Mouse (Mus musculus) G1E (cell line): ENCODE measurements around the gene Smoc1. TPM values are rescaled to one million over a fixed set of nuclear protein-coding genes. Genes with fewer than 3 reads are reported as not detected.

Experiments used
- ATAC-seq: 2 replicates; pipeline ENCODE4 v1.8.0; 2016; ENCODE audit warnings: mild to moderate bottlenecking; ENCODE audit not compliant: insufficient number of reproducible peaks, poor library complexity, low FRiP score, severe bottlenecking; ENCODE audit errors: extremely low read depth
- DNase-seq: peaks from one replicate; pipeline ENCODE4 v3.0.0; 2012; ENCODE audit warnings: low spot score
- H3K27me3 ChIP-seq: 2 replicates; pipeline ENCODE4 v1.6.1; 2012; ENCODE audit warnings: mild to moderate bottlenecking, low read length, inconsistent platforms; ENCODE audit not compliant: insufficient read depth
- H3K36me3 ChIP-seq: replicated peaks from 2 replicates; pipeline ENCODE3; 2012; ENCODE audit warnings: mild to moderate bottlenecking, inconsistent platforms
- H3K4me1 ChIP-seq: 2 replicates; pipeline ENCODE4 v1.6.1; 2012; ENCODE audit warnings: low read depth, low read length, inconsistent platforms, mixed read lengths; ENCODE audit not compliant: insufficient read depth
- H3K4me3 ChIP-seq: 2 replicates; pipeline ENCODE4 v1.5.1; 2012; ENCODE audit warnings: low read depth, mild to moderate bottlenecking, inconsistent platforms, low read length, moderate library complexity, mixed read lengths
- H3K9me3 ChIP-seq: replicated peaks from 2 replicates; pipeline ENCODE4 v1.6.1; 2012; ENCODE audit warnings: inconsistent platforms
- CTCF ChIP-seq: IDR thresholded peaks from 2 replicates; pipeline ENCODE4 v1.5.1; 2012; ENCODE audit warnings: low read depth, low read length, inconsistent platforms, mixed read lengths
- GATA1 ChIP-seq: IDR thresholded peaks from 2 replicates; pipeline ENCODE4 v1.6.1; 2012; ENCODE audit warnings: borderline replicate concordance, low read length, inconsistent platforms, mixed read lengths
- GATA2 ChIP-seq: IDR thresholded peaks from 2 replicates; pipeline ENCODE4 v1.6.1; 2012; ENCODE audit warnings: low read depth, low read length, inconsistent platforms, borderline replicate concordance
- POLR2AphosphoS5 ChIP-seq: IDR thresholded peaks from 2 replicates; pipeline ENCODE4 v1.6.1; 2012; ENCODE audit warnings: low read depth, low read length, inconsistent platforms; ENCODE audit not compliant: insufficient replicate concordance
- TAL1 ChIP-seq: conservative IDR thresholded peaks from 2 replicates; pipeline ENCODE4 v1.6.1; 2012; ENCODE audit warnings: low read depth, low read length, inconsistent platforms, mixed read lengths
- polyA plus RNA-seq: library from polyadenylated mRNA; stranded (reverse); fragments of >175 nt; gene quantifications from 2 replicates; pipeline ENCODE4 v1.2.3, GENCODE M21; 2012
- total RNA-seq, 2 experiments: library from RNA; stranded (forward) in 1 of 2; stranded (reverse) in 1 of 2; fragments of 200-1000 nt in 1 of 2; fragments of >200 nt in 1 of 2; fragmentation: Nextera tagmentation in 1 of 2; gene quantifications; 2 replicates each; pipeline ENCODE4 v1.2.3; 2014 to 2017

Smoc1 gene
- total and polyA plus RNA-seq, 3 experiments: 10.6 to 36.3 (median 28.1) TPM

DNA sequence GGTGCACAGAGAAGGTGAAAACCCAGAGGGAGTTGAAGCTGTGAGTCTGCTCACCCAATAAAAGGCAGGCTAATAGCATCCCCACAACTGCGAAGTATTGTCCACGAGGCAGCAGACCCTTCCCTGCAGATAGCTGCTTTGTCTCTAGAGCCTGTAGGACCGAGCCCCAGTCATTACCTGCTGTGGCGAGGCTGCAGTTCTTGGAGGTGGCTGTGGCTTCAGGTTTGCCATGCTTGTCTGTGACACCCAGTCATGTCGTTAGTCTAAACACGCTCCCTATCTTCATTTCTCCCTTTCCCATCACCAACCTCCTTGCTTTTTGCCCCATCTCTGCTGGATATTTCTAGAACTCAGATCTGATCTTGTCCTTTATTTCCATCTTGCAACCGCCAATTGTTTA lies 66.6 kb downstream of the Smoc1 start:
- H3K4me1 ChIP-seq: no peaks in the 10 kb centered on the region
- H3K4me3 ChIP-seq: no peak overlapping the region
- DNase-seq (no peak), ATAC-seq (no peak)
- H3K9me3 ChIP-seq: no peaks in the 10 kb centered on the region
- peaks cover 84% of the 10 kb centered on the region for H3K36me3 ChIP-seq
- TF ChIP-seq POLR2AphosphoS5: no peak
- no peak for TF ChIP-seq CTCF
- no peak for TF ChIP-seq GATA1
- TF ChIP-seq TAL1: no peak
- TF ChIP-seq GATA2: no peak
- H3K27me3 ChIP-seq: no peaks in the 10 kb centered on the region

DNA sequence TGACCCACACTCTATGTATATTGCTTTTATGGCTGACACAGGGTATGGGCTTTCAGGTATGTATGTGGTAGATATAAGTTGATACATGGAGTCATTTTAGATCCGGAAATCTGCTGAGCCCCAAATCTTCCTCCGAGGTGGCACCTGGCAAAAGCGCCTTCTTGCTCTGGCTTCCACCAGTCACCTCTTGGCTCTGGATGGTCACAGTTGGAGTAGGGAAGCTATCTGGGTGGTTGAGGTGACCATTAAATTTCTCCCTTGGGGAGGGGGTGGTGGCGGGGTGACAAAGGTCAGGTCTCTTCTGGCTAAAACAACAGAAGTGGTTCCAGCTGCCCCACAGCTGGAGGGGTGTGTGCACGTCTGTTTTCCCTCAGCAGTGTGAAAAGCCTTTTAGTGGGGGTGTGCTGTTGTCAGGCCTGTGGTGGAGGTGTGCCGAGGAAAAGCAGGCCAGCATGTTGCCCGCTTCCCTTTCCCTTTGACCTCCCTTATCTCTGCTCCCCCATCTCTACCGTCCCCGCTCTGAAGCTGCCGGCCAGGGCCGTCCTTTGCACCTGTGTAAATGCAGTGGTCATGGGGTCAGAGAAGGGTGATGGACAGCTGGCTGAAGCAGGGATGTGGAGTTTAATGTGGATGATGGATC lies 68.3 kb downstream of the Smoc1 start:
- no peaks in the 10 kb centered on the region for H3K27me3 ChIP-seq
- DNase-seq (no peak), ATAC-seq (no peak)
- peaks cover 81% of the 10 kb centered on the region for H3K36me3 ChIP-seq
- no peaks in the 10 kb centered on the region for H3K4me1 ChIP-seq
- H3K4me3 ChIP-seq: no peak overlapping the region
- H3K9me3 ChIP-seq: no peaks in the 10 kb centered on the region
- TF ChIP-seq POLR2AphosphoS5 (no peak), CTCF (no peak), GATA1 (no peak), GATA2 (no peak), TAL1 (no peak)

- no peak for DNase-seq
- ATAC-seq: no peak
- Histone ChIP-seq H3K4me3 (no peak overlapping the region), H3K27me3 (no peaks in the 10 kb centered on the region), H3K9me3 (no peaks in the 10 kb centered on the region), H3K4me1 (no peaks in the 10 kb centered on the region), H3K36me3 (peaks cover 76% of the 10 kb centered on the region)
- TF ChIP-seq POLR2AphosphoS5 (no peak), CTCF (no peak), GATA2 (no peak), GATA1 (no peak), TAL1 (no peak)
These were observed 70.7 kb downstream of the Smoc1 start for GRCm38 (mm10) chr12:81097267-81097666.

DNA sequence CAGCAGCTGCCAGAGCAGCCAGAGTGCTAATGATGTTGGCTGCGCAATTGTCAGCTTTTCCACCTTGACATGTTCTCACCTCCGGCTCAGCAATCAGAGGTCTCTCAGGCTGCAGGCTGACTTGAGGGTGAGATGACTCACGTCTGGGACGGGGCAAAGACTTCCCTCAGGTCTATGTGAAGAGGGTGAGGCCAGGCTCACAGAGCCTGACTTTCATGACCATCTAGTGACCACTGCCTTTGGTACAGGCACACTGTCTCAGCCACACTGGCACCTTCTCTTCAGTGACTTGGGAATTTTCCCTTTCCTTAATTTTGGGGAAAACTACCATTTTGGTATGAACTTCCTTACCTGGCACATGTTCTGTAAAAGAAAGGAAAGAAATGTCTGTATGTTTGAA lies 71.1 kb downstream of the Smoc1 start:
- H3K4me1 ChIP-seq: no peaks in the 10 kb centered on the region
- TF ChIP-seq GATA1 (no peak), GATA2 (no peak), CTCF (no peak), TAL1 (no peak), POLR2AphosphoS5 (no peak)
- no peaks in the 10 kb centered on the region for H3K27me3 ChIP-seq
- ATAC-seq (no peak), DNase-seq (no peak)
- no peaks in the 10 kb centered on the region for H3K9me3 ChIP-seq
- H3K36me3 ChIP-seq: peaks cover 76% of the 10 kb centered on the region
- H3K4me3 ChIP-seq: no peak overlapping the region

DNA sequence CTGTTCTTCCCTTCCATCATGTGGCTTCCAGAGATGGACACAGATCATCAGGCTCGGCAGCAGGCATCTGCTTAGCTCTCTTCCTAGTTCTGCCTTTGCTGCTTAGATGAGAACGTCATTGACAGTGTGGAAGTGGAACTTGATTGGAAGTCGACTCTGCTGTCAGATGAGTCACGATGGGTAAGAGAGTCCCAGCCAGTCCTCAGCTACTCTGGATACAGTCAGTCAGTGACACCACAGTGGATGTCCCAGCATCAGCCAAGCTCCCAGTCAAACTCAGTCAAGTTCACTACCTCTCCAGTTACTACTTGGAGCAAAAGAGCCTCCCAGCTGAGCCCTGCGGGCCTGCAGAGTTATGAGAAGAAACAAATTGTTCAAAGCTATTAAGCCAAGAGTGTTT lies 72.6 kb downstream of the Smoc1 start:
- no peaks in the 10 kb centered on the region for H3K4me1 ChIP-seq
- H3K27me3 ChIP-seq: no peaks in the 10 kb centered on the region
- ATAC-seq (no peak), DNase-seq (no peak)
- no peak overlapping the region for H3K4me3 ChIP-seq
- no peaks in the 10 kb centered on the region for H3K9me3 ChIP-seq
- no peak for TF ChIP-seq CTCF
- TF ChIP-seq GATA1: no peak
- peaks cover 78% of the 10 kb centered on the region for H3K36me3 ChIP-seq

GRCm38 (mm10) chr12:81101691-81102090 lies 75.1 kb downstream of the Smoc1 start:
- no peak for TF ChIP-seq GATA2
- no peak for TF ChIP-seq GATA1
- no peak for TF ChIP-seq POLR2AphosphoS5
- TF ChIP-seq TAL1: no peak
- TF ChIP-seq CTCF: no peak
- no peak for DNase-seq

DNA sequence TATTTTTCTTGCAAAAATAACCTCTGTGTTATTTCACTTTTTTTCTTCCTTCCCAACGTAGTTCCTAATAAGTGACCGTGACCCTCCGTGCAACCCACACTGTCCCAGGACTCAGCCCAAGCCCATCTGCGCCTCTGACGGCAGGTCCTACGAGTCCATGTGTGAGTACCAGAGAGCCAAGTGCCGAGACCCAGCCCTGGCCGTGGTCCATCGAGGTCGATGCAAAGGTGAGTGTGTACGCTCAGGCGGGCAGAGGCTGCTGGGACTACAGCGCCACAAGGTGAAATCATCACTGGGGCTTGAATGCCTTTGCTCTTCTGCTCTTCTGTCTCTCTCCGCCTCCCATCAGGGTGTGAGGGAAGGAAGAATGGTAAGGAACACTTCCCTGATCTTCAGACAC lies 77.9 kb downstream of the Smoc1 start:
- Histone ChIP-seq H3K36me3 (peaks cover 89% of the 10 kb centered on the region), H3K9me3 (no peaks in the 10 kb centered on the region), H3K4me3 (no peak overlapping the region), H3K27me3 (no peaks in the 10 kb centered on the region), H3K4me1 (peaks cover 6% of the 10 kb centered on the region)
- DNase-seq (no peak), ATAC-seq (no peak)
- no peak for TF ChIP-seq CTCF
- no peak for TF ChIP-seq POLR2AphosphoS5
- TF ChIP-seq TAL1: no peak
- TF ChIP-seq GATA1: no peak
- no peak for TF ChIP-seq GATA2

More at GRCm38 (mm10) chr12:81101691-81102090, 75.1 kb downstream of the Smoc1 start:
- Histone ChIP-seq H3K4me3 (no peak overlapping the region), H3K36me3 (peaks cover 88% of the 10 kb centered on the region), H3K4me1 (no peaks in the 10 kb centered on the region), H3K9me3 (no peaks in the 10 kb centered on the region), H3K27me3 (no peaks in the 10 kb centered on the region)
- no peak for ATAC-seq
